Mouse (Mus musculus) heart, embryonic 11.5 days (tissue): Measurements from ENCODE around the gene 3100002H09Rik. TPM values are rescaled to one million over a fixed set of nuclear protein-coding genes. Genes with fewer than 3 reads are reported as not detected.

Experiments
- ATAC-seq: fragments of 200-750 bp; cut with Nextera tagmentation; replicated peaks from 2 replicates; pipeline ENCODE4 v1.8.0; 2017; ENCODE audit warnings: moderate library complexity; ENCODE audit not compliant: insufficient number of reproducible peaks, low FRiP score, low TSS enrichment
- H3K27ac ChIP-seq: fragments of 300-500 bp; sonication (generic); 2 replicates; pipeline ENCODE4 v1.5.1; 2014; ENCODE audit warnings: mild to moderate bottlenecking, low read depth, low read length
- H3K27me3 ChIP-seq: fragments of 300-500 bp; sonication (generic); 2 replicates; pipeline ENCODE4 v1.6.1; 2014; ENCODE audit warnings: mild to moderate bottlenecking, low read length, mixed read lengths; ENCODE audit not compliant: control insufficient read depth, insufficient read depth
- H3K36me3 ChIP-seq: fragments of 300-500 bp; sonication (generic); 2 replicates; pipeline ENCODE4 v1.6.1; 2014; ENCODE audit warnings: mild to moderate bottlenecking, low read length, moderate library complexity, mixed read lengths; ENCODE audit not compliant: control insufficient read depth, insufficient read depth
- H3K4me1 ChIP-seq: fragments of 300-500 bp; sonication (generic); 2 replicates; pipeline ENCODE4 v1.6.1; 2014; ENCODE audit warnings: low read length; ENCODE audit not compliant: control insufficient read depth, insufficient read depth
- H3K4me2 ChIP-seq: fragments of 300-500 bp; sonication (generic); 2 replicates; pipeline ENCODE4 v1.6.1; 2014; ENCODE audit warnings: mild to moderate bottlenecking, moderate library complexity
- H3K4me3 ChIP-seq: fragments of 300-500 bp; sonication (generic); 2 replicates; pipeline ENCODE4 v1.5.1; 2014; ENCODE audit warnings: low read depth, low read length
- H3K9ac ChIP-seq: fragments of 300-500 bp; sonication (generic); 2 replicates; pipeline ENCODE4 v1.6.1; 2014; ENCODE audit warnings: mild to moderate bottlenecking, low read depth, low read length, moderate library complexity
- H3K9me3 ChIP-seq: fragments of 300-500 bp; sonication (generic); replicated peaks from 2 replicates; pipeline ENCODE4 v1.6.1; 2016; ENCODE audit warnings: low read length; ENCODE audit not compliant: control insufficient read depth
- WGBS: fragments of 180-500 bp; shearing (Covaris S2); extraction: QIAGEN DNeasy Blood & Tissue Kit; methylation state at CpG from one replicate; pipeline ENCODE4 v1.1.7; 2014; ENCODE audit not compliant: insufficient replicate concordance; 5-methylcytosine and 5-hydroxymethylcytosine counted together
- polyA plus RNA-seq: library from polyadenylated mRNA; unstranded; fragments of >200 nt; fragmentation: Nextera tagmentation; extraction: Ambion mirVana; gene quantifications from 2 replicates; pipeline ENCODE4 v1.2.1, GENCODE M21; 2014

The 3100002H09Rik gene
- polyA plus RNA-seq, 1 experiment from 2014 or later: not detected

- peaks cover 5% of the 10 kb centered on the region; the same call in 1 of the 2 replicates for H3K4me1 ChIP-seq
- H3K27ac ChIP-seq: no peak overlapping the region
- no peaks in the 10 kb centered on the region for H3K9me3 ChIP-seq
- H3K36me3 ChIP-seq: no peaks in the 10 kb centered on the region
- H3K27me3 ChIP-seq: peaks cover 31% of the 10 kb centered on the region
- WGBS: 44% methylated on average over 8 of the region's 8 CpGs
- H3K4me2 ChIP-seq: no peak overlapping the region; the same call in 1 of the 2 replicates
- H3K9ac ChIP-seq: no peak overlapping the region
- ATAC-seq: no peak
- H3K4me3 ChIP-seq: no peak overlapping the region
Measured at GRCm38 (mm10) chr4:124607166-124607565, 3.4 kb downstream of the 3100002H09Rik start.

GRCm38 (mm10) chr4:124606180-124606579, 4.4 kb downstream of the 3100002H09Rik start:
- no peaks in the 10 kb centered on the region for H3K36me3 ChIP-seq
- H3K4me1 ChIP-seq: peaks cover 5% of the 10 kb centered on the region; the same call in 1 of the 2 replicates
- no peak overlapping the region for H3K9ac ChIP-seq
- H3K27ac ChIP-seq: peak overlapping the region; percentile 81
- ATAC-seq: peak; percentile 92
- peak overlapping the region; percentile 39 for H3K4me2 ChIP-seq
- H3K9me3 ChIP-seq: no peaks in the 10 kb centered on the region
- no peak overlapping the region for H3K4me3 ChIP-seq
- peaks cover 31% of the 10 kb centered on the region for H3K27me3 ChIP-seq
- 78% methylated on average over 3 of the region's 3 CpGs for WGBS

- H3K9me3 ChIP-seq: no peaks in the 10 kb centered on the region
- peak; percentile 85 for ATAC-seq
- H3K4me2 ChIP-seq: peak overlapping the region; percentile 41
- peaks cover 5% of the 10 kb centered on the region; the same call in 1 of the 2 replicates for H3K4me1 ChIP-seq
- H3K4me3 ChIP-seq: no peak overlapping the region
- H3K9ac ChIP-seq: no peak overlapping the region
- peaks cover 31% of the 10 kb centered on the region for H3K27me3 ChIP-seq
- peak overlapping the region; percentile 81 for H3K27ac ChIP-seq
- 21% methylated on average over 5 of the region's 5 CpGs for WGBS
- H3K36me3 ChIP-seq: no peaks in the 10 kb centered on the region
Measured at GRCm38 (mm10) chr4:124605255-124605654, 5.3 kb downstream of the 3100002H09Rik start.

- no peaks in the 10 kb centered on the region for H3K36me3 ChIP-seq
- no peak overlapping the region for H3K4me3 ChIP-seq
- no peaks in the 10 kb centered on the region for H3K9me3 ChIP-seq
- no peak for ATAC-seq
- H3K9ac ChIP-seq: no peak overlapping the region
- peaks cover 31% of the 10 kb centered on the region for H3K27me3 ChIP-seq
- peaks cover 5% of the 10 kb centered on the region; the same call in 1 of the 2 replicates for H3K4me1 ChIP-seq
- H3K27ac ChIP-seq: no peak overlapping the region
- 24% methylated on average over 9 of the region's 9 CpGs for WGBS
- H3K4me2 ChIP-seq: no peak overlapping the region
Measured at GRCm38 (mm10) chr4:124603712-124604111, 6.9 kb downstream of the 3100002H09Rik start.

GRCm38 (mm10) chr4:124595929-124596328, 14.7 kb downstream of the 3100002H09Rik start:
- no peak overlapping the region for H3K4me3 ChIP-seq
- peaks cover 28% of the 10 kb centered on the region for H3K27me3 ChIP-seq
- H3K9me3 ChIP-seq: no peaks in the 10 kb centered on the region
- no peaks in the 10 kb centered on the region for H3K36me3 ChIP-seq
- H3K9ac ChIP-seq: no peak overlapping the region
- 66% methylated on average over 9 of the region's 9 CpGs for WGBS
- no peaks in the 10 kb centered on the region for H3K4me1 ChIP-seq
- no peak overlapping the region for H3K27ac ChIP-seq
- ATAC-seq: no peak
- no peak overlapping the region for H3K4me2 ChIP-seq

GRCm38 (mm10) chr4:124594933-124595332, 15.7 kb downstream of the 3100002H09Rik start:
- WGBS: 36% methylated on average over 13 of the region's 13 CpGs
- H3K36me3 ChIP-seq: no peaks in the 10 kb centered on the region
- no peaks in the 10 kb centered on the region for H3K9me3 ChIP-seq
- ATAC-seq: no peak
- H3K9ac ChIP-seq: no peak overlapping the region
- H3K4me3 ChIP-seq: no peak overlapping the region
- no peak overlapping the region for H3K27ac ChIP-seq
- H3K4me1 ChIP-seq: no peaks in the 10 kb centered on the region
- no peak overlapping the region for H3K4me2 ChIP-seq
- H3K27me3 ChIP-seq: peaks cover 28% of the 10 kb centered on the region

- WGBS: 56% methylated on average over 9 of the region's 9 CpGs
- ATAC-seq: no peak
Measured at GRCm38 (mm10) chr4:124593691-124594090, 16.9 kb downstream of the 3100002H09Rik start.

GRCm38 (mm10) chr4:124593210-124593609, 17.4 kb downstream of the 3100002H09Rik start:
- no peaks in the 10 kb centered on the region for H3K36me3 ChIP-seq
- H3K9ac ChIP-seq: no peak overlapping the region
- H3K27ac ChIP-seq: no peak overlapping the region
- peaks cover 28% of the 10 kb centered on the region for H3K27me3 ChIP-seq
- H3K9me3 ChIP-seq: no peaks in the 10 kb centered on the region
- no peaks in the 10 kb centered on the region for H3K4me1 ChIP-seq
- ATAC-seq: no peak
- no peak overlapping the region for H3K4me3 ChIP-seq
- no peak overlapping the region for H3K4me2 ChIP-seq

More at GRCm38 (mm10) chr4:124593691-124594090, 16.9 kb downstream of the 3100002H09Rik start:
- H3K9me3 ChIP-seq: no peaks in the 10 kb centered on the region
- no peaks in the 10 kb centered on the region for H3K36me3 ChIP-seq
- H3K4me2 ChIP-seq: no peak overlapping the region
- no peak overlapping the region for H3K27ac ChIP-seq
- no peaks in the 10 kb centered on the region for H3K4me1 ChIP-seq
- peaks cover 28% of the 10 kb centered on the region for H3K27me3 ChIP-seq
- no peak overlapping the region for H3K9ac ChIP-seq
- H3K4me3 ChIP-seq: no peak overlapping the region

- WGBS: 82% methylated on average over 5 of the region's 5 CpGs
- ATAC-seq: no peak
- no peak overlapping the region for H3K27ac ChIP-seq
- H3K4me2 ChIP-seq: no peak overlapping the region
- H3K36me3 ChIP-seq: no peaks in the 10 kb centered on the region
- no peaks in the 10 kb centered on the region for H3K9me3 ChIP-seq
- H3K9ac ChIP-seq: no peak overlapping the region
- H3K4me3 ChIP-seq: no peak overlapping the region
- H3K27me3 ChIP-seq: peaks cover 26% of the 10 kb centered on the region
- no peaks in the 10 kb centered on the region for H3K4me1 ChIP-seq
Measured at GRCm38 (mm10) chr4:124592241-124592640, 18.4 kb downstream of the 3100002H09Rik start.
